ENCODE assay signal across 16 mouse cellular contexts in the genomic region with DNA sequence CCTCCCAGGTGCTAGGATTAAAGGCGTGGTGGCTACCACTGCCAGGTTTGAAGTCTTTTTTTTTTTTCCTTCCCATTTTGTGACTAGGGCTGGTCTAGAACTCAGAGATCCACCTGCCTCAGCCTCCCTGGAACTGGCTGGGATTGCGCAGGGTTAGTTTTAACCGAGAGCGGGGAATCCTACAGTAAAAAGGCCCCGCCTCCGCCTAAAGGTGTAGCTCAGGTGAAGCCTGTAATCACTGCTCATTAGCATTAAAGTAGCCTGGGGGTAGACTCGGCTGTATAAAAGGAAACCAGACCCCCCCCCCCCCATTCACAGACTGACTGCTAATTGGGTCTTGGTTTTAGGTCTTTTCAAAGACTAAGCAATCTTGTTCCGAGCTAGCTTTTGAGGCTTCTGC. TPM values are rescaled to one million over a fixed set of nuclear protein-coding genes. Genes with fewer than 3 reads are reported as not detected.
DNase-seq lines count a peak whose midpoint lies in the region; ATAC-seq and TF ChIP-seq lines count a peak whose summit lies in the region.
"Had no signal": no experiment of that assay in that cellular context is flagged by ENCODE, and none has a peak within 500 bp of the region (broad histone marks: within the 10 kb centered on the region; RNA-seq: fewer than 3 reads in every experiment).

A gene (plus strand): TSS at position 301 of the 400 bp plus-strand sequence.

- H3K4me2 ChIP-seq in forebrain, embryonic 11.5 days (ENCODE audit: low read depth, low read length, severe bottlenecking), result no peak within 1 kb of the TSS
- H3K4me2 ChIP-seq in forebrain, embryonic 16.5 days (ENCODE audit: low read length), result no peak within 1 kb of the TSS
- peak within 1 kb of the TSS; percentile 34; the same call in 1 of the 2 replicates for H3K4me2 ChIP-seq in hindbrain, postnatal 0 days (ENCODE audit: low read depth, low read length)
- no peak within 1 kb of the TSS for H3K4me2 ChIP-seq in hindbrain, embryonic 12.5 days (replicated peaks)
- peak within 1 kb of the TSS; percentile 38; the same call in 1 of the 2 replicates for H3K4me2 ChIP-seq in neural tube, embryonic 13.5 days

- no peaks in the 10 kb centered on the region for H3K9me3 ChIP-seq in forebrain, embryonic 11.5 days (ENCODE audit: control insufficient read depth, low read length)
- H3K9me3 ChIP-seq in forebrain, embryonic 16.5 days (ENCODE audit: control insufficient read depth, low read length), result no peaks in the 10 kb centered on the region
- no peaks in the 10 kb centered on the region for H3K9me3 ChIP-seq in hindbrain, postnatal 0 days (ENCODE audit: low read length)
- no peaks in the 10 kb centered on the region for H3K9me3 ChIP-seq in hindbrain, embryonic 12.5 days (replicated peaks)
- H3K9me3 ChIP-seq in neural tube, embryonic 13.5 days, result no peaks in the 10 kb centered on the region
- H3K9me3 ChIP-seq: embryonic facial prominence, embryonic 10.5 days; forebrain, embryonic 10.5 days; G1E had no signal

- H3K4me3 ChIP-seq in forebrain, embryonic 11.5 days (ENCODE audit: low read depth, low read length), result no peak within 1 kb of the TSS
- no peak within 1 kb of the TSS for H3K4me3 ChIP-seq in forebrain, embryonic 16.5 days (replicated peaks; ENCODE audit: low read length)
- H3K4me3 ChIP-seq in hindbrain, postnatal 0 days (ENCODE audit: low read length), result no peak within 1 kb of the TSS
- H3K4me3 ChIP-seq in hindbrain, embryonic 12.5 days, result no peak within 1 kb of the TSS
- H3K4me3 ChIP-seq in neural tube, embryonic 13.5 days, result no peak within 1 kb of the TSS
- H3K4me3 ChIP-seq: layer of hippocampus, adult 2 months had no signal

- peak; percentile 31 for DNase-seq in forebrain, embryonic 11.5 days (ENCODE audit: low spot score)
- no peak for DNase-seq in hindbrain, postnatal 0 days (ENCODE audit: low spot score)
- DNase-seq in neural tube, embryonic 10.5 days (ENCODE audit: extremely low spot score, low spot score), result no peak
- no peak for DNase-seq in right cerebral cortex, adult 2 months (ENCODE audit: low spot score in 2 of 2)
- DNase-seq: cerebellum, adult 8-10 months had no signal

- no peak within 1 kb of the TSS for H3K9ac ChIP-seq in forebrain, embryonic 11.5 days (ENCODE audit: low read length)
- no peak within 1 kb of the TSS for H3K9ac ChIP-seq in forebrain, embryonic 16.5 days (replicated peaks; ENCODE audit: low read depth, low read length)
- H3K9ac ChIP-seq in hindbrain, postnatal 0 days (replicated peaks; ENCODE audit: low read length), result no peak within 1 kb of the TSS
- no peak within 1 kb of the TSS for H3K9ac ChIP-seq in hindbrain, embryonic 12.5 days
- no peak within 1 kb of the TSS for H3K9ac ChIP-seq in neural tube, embryonic 13.5 days

- ATAC-seq in forebrain, embryonic 11.5 days (replicated peaks; ENCODE audit: low FRiP score), result no peak
- ATAC-seq in forebrain, embryonic 16.5 days, result no peak
- no peak for ATAC-seq in hindbrain, postnatal 0 days
- no peak for ATAC-seq in hindbrain, embryonic 12.5 days (ENCODE audit: low FRiP score)
- ATAC-seq in neural tube, embryonic 13.5 days (ENCODE audit: low read depth), result no peak
- ATAC-seq in megakaryocyte, adult 5-6 weeks (ENCODE audit: poor library complexity, severe bottlenecking), result no peak
- ATAC-seq: inflammation-experienced regulatory T-cells, adult 6 months had no signal

- no peaks in the 10 kb centered on the region for H3K36me3 ChIP-seq in forebrain, embryonic 11.5 days (ENCODE audit: control insufficient read depth, insufficient read depth, low read length)
- no peaks in the 10 kb centered on the region for H3K36me3 ChIP-seq in forebrain, embryonic 16.5 days (ENCODE audit: control insufficient read depth, insufficient read depth)
- H3K36me3 ChIP-seq in hindbrain, postnatal 0 days (ENCODE audit: insufficient read depth, low read length), result no peaks in the 10 kb centered on the region
- H3K36me3 ChIP-seq in hindbrain, embryonic 12.5 days, result no peaks in the 10 kb centered on the region
- H3K36me3 ChIP-seq in neural tube, embryonic 13.5 days, result no peaks in the 10 kb centered on the region
- H3K36me3 ChIP-seq: embryonic facial prominence, embryonic 10.5 days; forebrain, embryonic 10.5 days; G1E had no signal

- no peak within 1 kb of the TSS for H3K27ac ChIP-seq in forebrain, embryonic 11.5 days (ENCODE audit: low read depth, low read length)
- no peak within 1 kb of the TSS for H3K27ac ChIP-seq in forebrain, embryonic 16.5 days (ENCODE audit: low read length)
- no peak within 1 kb of the TSS for H3K27ac ChIP-seq in hindbrain, postnatal 0 days
- H3K27ac ChIP-seq in hindbrain, embryonic 12.5 days, result no peak within 1 kb of the TSS
- no peak within 1 kb of the TSS for H3K27ac ChIP-seq in neural tube, embryonic 13.5 days (replicated peaks)
- H3K27ac ChIP-seq: embryonic facial prominence, embryonic 10.5 days; forebrain, embryonic 10.5 days; layer of hippocampus, adult 2 months had no signal

- H3K4me1 ChIP-seq in forebrain, embryonic 11.5 days (replicated peaks; ENCODE audit: control insufficient read depth, insufficient read depth, low read length), result no peaks in the 10 kb centered on the region
- no peaks in the 10 kb centered on the region for H3K4me1 ChIP-seq in forebrain, embryonic 16.5 days (replicated peaks; ENCODE audit: control insufficient read depth, insufficient read depth, low read length)
- H3K4me1 ChIP-seq in hindbrain, postnatal 0 days (ENCODE audit: insufficient read depth, low read length), result no peaks in the 10 kb centered on the region
- H3K4me1 ChIP-seq in hindbrain, embryonic 12.5 days, result no peaks in the 10 kb centered on the region
- H3K4me1 ChIP-seq in neural tube, embryonic 13.5 days (replicated peaks), result no peaks in the 10 kb centered on the region
- H3K4me1 ChIP-seq: embryonic facial prominence, embryonic 10.5 days; forebrain, embryonic 10.5 days had no signal

- 85% methylated on average over 8 of the region's 8 CpGs for WGBS in forebrain, embryonic 11.5 days
- WGBS in forebrain, embryonic 16.5 days, result 87% methylated on average over 8 of the region's 8 CpGs
- WGBS in hindbrain, postnatal 0 days, result 91% methylated on average over 8 of the region's 8 CpGs
- 91% methylated on average over 8 of the region's 8 CpGs for WGBS in hindbrain, embryonic 12.5 days
- WGBS in neural tube, embryonic 13.5 days, result 90% methylated on average over 8 of the region's 8 CpGs

- H3K27me3 ChIP-seq in forebrain, embryonic 11.5 days (ENCODE audit: control insufficient read depth, insufficient read depth, low read length), result no peaks in the 10 kb centered on the region
- H3K27me3 ChIP-seq in forebrain, embryonic 16.5 days (replicated peaks; ENCODE audit: control insufficient read depth, insufficient read depth, low read length), result no peaks in the 10 kb centered on the region
- no peaks in the 10 kb centered on the region for H3K27me3 ChIP-seq in hindbrain, postnatal 0 days (ENCODE audit: insufficient read depth, low read length)
- peaks cover 6% of the 10 kb centered on the region; the same call in 1 of the 2 replicates for H3K27me3 ChIP-seq in hindbrain, embryonic 12.5 days
- no peaks in the 10 kb centered on the region for H3K27me3 ChIP-seq in neural tube, embryonic 13.5 days

- TF ChIP-seq CTCF in hindbrain, postnatal 0 days (IDR thresholded peaks at IDR 0.05; ENCODE audit: low read depth), result no peak

RNA-seq across cellular contexts. Expression of the gene that starts here (rescaled TPM):
- not detected in 2 replicates for polyA plus RNA-seq in forebrain, embryonic 11.5 days (2014; fragmentation: Nextera tagmentation; extraction: Ambion mirVana)
- polyA plus RNA-seq in forebrain, embryonic 16.5 days (2015; fragmentation: Nextera tagmentation; extraction: Ambion mirVana), result not detected in 2 replicates
- not detected in 2 replicates for total RNA-seq in hindbrain, postnatal 0 days (2014; rRNA removed)
- not detected in 2 replicates for polyA plus RNA-seq in hindbrain, postnatal 0 days (2015; fragmentation: Nextera tagmentation; extraction: Ambion mirVana)
- polyA plus RNA-seq in hindbrain, embryonic 12.5 days (2016; fragmentation: Nextera tagmentation; extraction: Ambion mirVana), result not detected in 2 replicates
- polyA plus RNA-seq in neural tube, embryonic 13.5 days (2015; fragmentation: Nextera tagmentation; extraction: Ambion mirVana), result not detected in 2 replicates
- not detected in 2 replicates for total RNA-seq in megakaryocyte, adult 5-6 weeks (2015)
- total RNA-seq in megakaryocyte, adult 5-6 weeks (2017), result not detected in 2 replicates
- total RNA-seq: G1E; gastrocnemius, adult 8-10 months; layer of hippocampus, adult 2 months; left cerebral cortex, postnatal 10 days had no signal
- polyA plus RNA-seq: embryonic facial prominence, embryonic 10.5 days; forebrain, embryonic 10.5 days; G1E; inflammation-experienced regulatory T-cells, adult 6 months had no signal

Comparison
In these comparisons a context has a peak if more than half of its experiments do, and no peak if none do; other contexts are left out.
1. H3K4me2 ChIP-seq: peak in hindbrain, postnatal 0 days (single experiment) and neural tube, embryonic 13.5 days (single experiment); none in forebrain, embryonic 11.5 days (single experiment), forebrain, embryonic 16.5 days (single experiment) and hindbrain, embryonic 12.5 days (single experiment).
2. Peak in DNase-seq in forebrain, embryonic 11.5 days; RNA of the gene not detected or under 1 TPM.